Mouse (Mus musculus): Measurements from ENCODE around the gene Tbrg4.

Tbrg4 gene

DNA sequence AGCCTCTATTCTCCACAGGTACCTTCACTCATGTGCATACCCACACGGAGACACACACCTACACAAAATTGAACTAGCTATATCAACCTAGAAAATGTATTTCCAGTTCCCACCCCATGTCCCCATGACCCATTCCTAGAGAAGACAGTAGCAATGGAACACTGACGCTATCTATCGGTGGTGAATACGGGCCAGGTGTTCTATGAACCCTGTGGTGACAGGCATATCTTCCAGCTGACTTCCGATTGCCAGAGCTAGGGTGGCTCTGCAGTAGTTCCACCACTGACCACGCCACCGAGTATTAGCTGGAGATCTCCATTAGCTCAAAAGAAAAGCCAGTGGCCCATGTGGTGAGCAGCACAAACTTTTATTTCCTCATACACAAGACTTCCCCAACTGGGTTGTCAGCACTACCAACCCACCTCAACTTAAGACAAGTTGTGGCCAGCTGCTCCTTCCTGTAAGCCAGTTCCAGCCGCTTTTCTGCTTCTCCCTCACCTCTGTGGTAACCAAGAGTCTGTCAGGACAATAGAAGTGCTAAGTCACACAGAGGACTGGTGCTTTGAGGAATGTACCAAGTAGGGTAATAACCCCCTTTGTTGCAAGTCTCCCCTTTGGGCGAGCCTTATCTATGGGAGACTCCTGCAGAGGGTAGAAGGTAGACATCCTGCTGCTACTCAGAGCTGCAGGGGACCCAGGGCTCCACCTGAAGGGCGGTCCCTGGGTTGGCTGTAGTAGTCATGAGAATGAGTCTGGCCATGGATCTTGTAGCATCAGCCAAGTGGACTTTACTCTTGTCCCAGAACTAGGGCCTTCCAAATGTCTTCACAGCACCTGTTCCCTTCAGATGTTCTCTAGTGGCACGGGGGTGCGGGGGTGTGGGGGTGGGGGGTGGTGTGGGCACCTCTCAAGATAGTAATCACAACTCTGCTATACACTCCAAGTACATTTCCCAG, 10.3 kb downstream of the Tbrg4 start:
- DNase-seq, result no peak

DNA sequence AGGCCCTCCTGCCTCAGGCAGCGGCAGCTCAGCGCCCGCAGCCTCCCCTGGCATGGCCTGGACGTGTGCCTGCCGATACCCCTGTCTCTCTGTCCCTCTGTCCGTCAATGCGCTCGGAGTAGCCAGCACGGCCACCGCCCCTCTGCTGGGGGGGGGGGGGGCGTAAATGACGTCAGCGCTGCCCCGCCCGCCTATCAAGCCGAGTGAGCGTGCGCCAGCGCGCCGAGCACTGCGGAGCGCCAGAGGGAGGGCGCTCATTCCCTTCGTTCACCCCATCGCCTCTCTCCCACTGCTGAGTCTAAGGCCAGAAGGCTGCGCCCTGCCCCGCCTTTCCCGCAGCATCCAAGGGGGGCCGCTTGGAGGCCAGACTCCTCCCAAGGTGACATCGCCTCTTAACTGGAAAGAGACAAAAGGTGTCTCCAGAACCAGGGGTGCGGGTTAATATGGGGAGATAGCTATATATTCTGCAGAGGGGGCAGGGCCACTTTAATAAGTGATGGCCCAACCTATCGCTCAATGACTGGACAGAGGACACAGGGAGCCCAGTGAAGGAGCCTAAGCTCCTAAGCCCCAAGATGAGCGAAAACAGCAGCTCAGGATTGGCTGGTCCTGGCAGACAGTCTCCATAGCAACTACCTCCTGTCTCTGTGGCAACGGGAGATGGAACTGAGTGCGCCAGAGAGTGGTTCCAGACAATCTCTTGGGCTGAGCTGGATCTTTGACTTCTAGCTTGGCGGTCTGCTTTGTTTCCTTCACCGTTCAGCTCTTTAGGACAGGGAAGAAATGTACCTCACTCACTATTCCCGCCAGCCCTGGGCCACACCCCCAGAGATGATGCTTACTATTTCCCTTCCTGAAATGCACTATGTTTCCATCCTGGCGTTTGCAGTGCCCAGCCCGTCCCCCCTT, 20.1 kb downstream of the Tbrg4 start, which contains the start of gene Nacad:
Nacad (minus strand) TSS at position 563 of the 909 bp plus-strand sequence.
- DNase-seq, result peak; percentile 55

DNA sequence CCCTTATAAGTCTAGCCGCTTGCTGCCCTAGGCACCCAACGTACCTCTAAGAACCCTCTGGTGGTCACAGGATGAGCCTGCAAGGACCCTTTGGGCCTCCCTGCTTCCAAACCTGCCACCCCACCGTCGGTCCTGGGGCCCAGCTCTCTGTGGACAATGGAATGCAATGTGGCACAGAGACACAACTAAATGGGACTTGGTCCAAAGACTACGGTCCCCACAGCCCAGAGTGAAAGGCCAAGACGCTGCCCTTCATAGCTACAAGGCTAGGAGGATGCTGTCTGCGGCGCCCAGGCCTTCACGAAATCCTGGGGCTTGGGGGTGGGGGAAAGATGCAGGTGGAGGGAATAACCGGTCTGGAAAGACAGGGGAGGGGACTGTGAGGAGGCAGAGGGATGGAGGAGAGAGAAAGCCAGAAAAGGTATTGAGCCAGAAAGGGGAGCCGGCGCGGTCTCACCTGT, 20.8 kb downstream of the Tbrg4 start:
- no peak for DNase-seq

- no peak for DNase-seq
Measured at GRCm38 (mm10) chr11:6604604-6604936, 21.3 kb downstream of the Tbrg4 start.

- DNase-seq, result peak; percentile 69
Measured at GRCm38 (mm10) chr11:6603887-6604603, 21.8 kb downstream of the Tbrg4 start.

- DNase-seq, result no peak
Measured at GRCm38 (mm10) chr11:6603224-6603623, 22.6 kb downstream of the Tbrg4 start.

GRCm38 (mm10) chr11:6602662-6603061, 23.2 kb downstream of the Tbrg4 start:
- DNase-seq, result no peak

DNA sequence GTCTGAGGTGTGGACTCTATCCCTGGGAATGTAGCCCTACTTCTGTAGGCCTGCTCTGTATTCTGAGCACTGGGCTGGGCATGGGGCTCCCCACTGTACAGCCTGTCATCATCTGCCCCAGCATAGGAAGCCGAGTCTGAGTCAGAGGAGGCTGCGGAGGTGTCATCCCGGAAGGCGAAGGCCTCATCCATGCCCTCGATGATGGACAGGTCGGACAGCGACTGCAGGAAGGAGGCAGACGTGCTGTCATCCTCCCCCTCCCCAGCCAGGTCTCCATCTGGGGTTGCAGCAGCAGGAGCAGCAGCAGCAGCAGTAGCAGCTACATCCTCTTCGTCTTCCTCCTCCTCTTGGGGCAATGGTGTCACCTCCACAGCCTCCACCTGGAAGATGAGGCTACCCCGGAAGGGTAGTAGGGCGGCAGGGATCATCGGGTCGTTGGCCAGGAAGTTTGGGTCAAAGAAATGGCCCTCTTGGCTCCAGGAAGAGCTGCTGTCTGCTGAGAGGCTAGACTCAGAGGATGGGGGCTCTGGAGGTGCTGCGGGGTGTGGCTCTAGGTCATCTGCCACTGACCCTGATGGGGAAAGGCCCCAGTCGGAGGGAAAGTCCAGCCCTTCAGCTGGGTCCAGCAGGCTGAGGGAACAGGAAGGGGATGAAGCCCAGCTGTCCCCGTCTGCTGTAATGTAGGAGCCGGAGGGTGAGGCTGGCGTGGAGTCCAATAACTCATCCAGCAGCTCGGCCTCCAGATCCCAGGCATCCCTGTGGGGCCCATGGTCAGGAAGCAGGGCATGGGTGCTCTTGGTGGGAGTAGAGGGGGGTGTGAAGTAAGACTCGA, 24.0 kb downstream of the Tbrg4 start:
- DNase-seq, result no peak

DNA sequence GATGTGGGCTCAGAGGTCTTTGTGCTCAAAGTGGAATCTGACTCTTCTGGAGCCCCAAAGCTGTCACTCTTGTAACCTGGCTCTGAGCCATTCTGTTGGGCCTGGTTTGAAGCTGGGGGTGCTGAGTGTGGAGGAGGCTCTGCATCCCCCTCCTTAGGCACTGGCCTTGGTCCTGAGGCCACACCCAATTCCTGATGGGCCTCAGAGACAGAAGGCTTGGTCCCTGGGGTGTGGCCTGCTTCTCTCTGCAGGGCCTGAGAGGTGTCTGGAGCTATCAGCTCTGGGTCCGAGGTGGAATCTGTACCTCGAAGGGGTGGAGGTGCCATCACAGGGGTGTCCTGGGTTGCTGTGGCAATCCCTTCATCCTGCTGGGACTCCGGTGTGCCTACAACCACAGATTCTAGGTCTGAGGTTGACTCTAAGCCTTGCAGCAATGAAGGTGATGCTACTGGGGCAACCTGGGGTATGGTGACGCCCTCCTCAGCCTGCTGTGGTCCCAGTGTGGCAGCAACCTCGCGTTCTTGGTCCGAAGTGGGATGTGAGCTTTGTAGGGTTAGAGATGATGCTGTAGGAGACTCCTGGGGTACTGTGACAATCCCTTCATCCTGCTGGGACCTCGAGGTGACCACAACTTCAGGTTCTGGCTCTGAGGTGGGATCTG, 25.5 kb downstream of the Tbrg4 start:
- no peak for DNase-seq

DNA sequence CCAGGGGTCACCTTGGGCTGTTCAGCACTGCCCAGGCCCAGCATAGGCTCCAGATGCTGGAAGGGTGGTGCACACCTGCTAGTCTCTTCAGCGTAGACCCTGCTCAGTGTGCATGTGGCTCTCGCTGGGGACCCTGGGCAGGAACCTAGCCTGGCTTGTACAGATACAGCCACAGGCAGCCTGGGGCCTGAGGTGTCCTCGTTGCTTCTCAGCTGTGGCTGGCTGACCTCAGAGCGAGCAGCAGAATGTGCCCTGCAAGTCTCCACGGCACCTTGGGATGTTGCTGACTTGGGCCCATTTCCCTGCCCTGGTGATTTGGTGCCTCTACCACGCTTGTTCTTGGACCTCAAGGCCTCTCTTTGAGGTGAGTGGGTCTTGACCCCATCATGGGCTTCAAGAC, 26.0 kb downstream of the Tbrg4 start:
- no peak for DNase-seq

DNA sequence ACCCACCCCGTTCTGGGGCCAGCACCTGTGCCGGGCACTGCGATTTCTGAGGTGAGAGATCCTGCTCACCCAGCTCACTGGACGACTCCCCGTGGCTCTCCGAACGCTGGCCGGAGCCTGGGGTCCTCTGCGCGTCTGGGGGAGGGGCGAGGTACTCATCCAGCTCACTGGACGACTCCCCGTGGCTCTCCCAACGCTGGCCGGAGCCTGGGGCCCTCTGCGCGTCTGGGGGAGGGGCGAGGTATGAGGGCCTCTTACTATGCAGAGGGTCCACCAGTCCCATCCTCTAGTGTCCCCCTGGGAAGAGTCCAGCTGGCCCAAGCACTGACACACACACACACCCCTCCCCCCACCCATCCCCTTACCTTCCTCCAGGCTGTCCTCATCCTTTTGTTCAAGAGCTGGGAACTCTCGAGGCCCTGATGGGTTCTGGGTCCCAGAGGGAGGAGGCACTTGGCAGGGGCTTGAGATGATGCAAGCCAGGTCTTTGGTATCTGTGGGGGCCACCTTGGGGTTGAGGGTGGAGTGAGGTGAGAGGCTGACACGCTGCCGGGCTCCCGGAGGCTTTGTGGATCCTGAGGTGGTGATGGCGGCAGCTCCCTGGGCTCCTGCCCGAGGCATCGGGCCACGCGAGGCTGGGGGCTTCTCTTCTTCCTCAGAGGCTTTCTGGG, 26.7 kb downstream of the Tbrg4 start:
- DNase-seq, result no peak

GRCm38 (mm10) chr11:6598191-6598889, 27.5 kb downstream of the Tbrg4 start:
- no peak for DNase-seq

GRCm38 (mm10) chr11:6597523-6597922, 28.3 kb downstream of the Tbrg4 start:
- no peak for DNase-seq

DNA sequence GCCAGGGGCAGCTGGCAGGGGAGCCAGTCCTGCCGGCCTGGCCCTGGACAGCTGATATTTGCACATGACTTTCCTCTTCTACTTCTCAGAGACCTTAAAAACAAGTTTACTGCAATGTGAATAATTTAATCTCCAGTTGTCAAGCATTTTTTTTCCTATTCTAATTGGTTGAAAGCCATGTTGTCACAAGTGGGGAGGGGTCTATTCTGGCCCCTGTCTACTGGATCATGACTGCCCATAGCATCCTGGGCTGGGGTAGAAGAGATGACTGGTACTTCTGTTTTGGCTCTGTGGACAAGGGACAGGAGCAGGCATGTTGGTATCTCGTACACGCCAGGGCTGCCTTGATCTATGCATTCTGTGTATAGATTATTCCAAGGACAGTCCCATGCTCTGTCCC, 29.3 kb downstream of the Tbrg4 start:
- no peak for DNase-seq

DNA sequence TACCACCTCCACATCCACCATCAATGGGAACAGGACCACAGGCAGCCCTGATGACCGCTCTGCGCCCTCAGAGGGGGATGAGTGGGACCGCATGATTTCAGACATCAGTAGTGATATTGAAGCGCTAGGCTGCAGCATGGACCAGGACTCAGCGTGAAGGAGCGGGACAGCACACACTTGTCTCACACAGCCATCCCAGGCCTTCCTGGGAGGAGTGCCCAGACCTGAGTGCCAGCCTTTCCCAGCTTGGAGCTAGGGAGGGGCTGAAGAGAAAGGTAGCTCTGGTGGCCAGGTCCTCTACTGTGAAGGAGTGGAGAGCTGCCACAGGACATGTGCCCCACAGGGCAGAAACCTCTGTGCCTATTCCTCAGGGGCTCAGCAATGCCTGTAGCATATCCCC, 29.7 kb downstream of the Tbrg4 start:
- no peak for DNase-seq

GRCm38 (mm10) chr11:6595339-6595738, 30.5 kb downstream of the Tbrg4 start:
- DNase-seq, result no peak

GRCm38 (mm10) chr11:6594845-6595244, 31.0 kb downstream of the Tbrg4 start:
- no peak for DNase-seq

GRCm38 (mm10) chr11:6593406-6593805, 32.5 kb downstream of the Tbrg4 start:
- no peak for DNase-seq

- DNase-seq, result no peak
Measured at GRCm38 (mm10) chr11:6590933-6591675, 34.8 kb downstream of the Tbrg4 start.

All from kidney, postnatal 10 days (tissue).